Mouse (Mus musculus) bone marrow, adult 2 months (tissue): ENCODE data around the gene Snapc2.

ENCODE experiments used
- CTCF ChIP-seq: fragments of 200-500 bp; IDR thresholded peaks from 2 replicates; pipeline ENCODE4 v1.5.1; 2011; ENCODE audit warnings: low read length, control low read depth; ENCODE audit not compliant: control insufficient read depth, insufficient read depth
- POLR2A ChIP-seq: fragments of 200-500 bp; IDR thresholded peaks from 2 replicates; pipeline ENCODE4 v1.6.1; 2011; ENCODE audit warnings: low read depth, mild to moderate bottlenecking, control low read depth, low read length, borderline replicate concordance; ENCODE audit not compliant: control insufficient read depth

DNA sequence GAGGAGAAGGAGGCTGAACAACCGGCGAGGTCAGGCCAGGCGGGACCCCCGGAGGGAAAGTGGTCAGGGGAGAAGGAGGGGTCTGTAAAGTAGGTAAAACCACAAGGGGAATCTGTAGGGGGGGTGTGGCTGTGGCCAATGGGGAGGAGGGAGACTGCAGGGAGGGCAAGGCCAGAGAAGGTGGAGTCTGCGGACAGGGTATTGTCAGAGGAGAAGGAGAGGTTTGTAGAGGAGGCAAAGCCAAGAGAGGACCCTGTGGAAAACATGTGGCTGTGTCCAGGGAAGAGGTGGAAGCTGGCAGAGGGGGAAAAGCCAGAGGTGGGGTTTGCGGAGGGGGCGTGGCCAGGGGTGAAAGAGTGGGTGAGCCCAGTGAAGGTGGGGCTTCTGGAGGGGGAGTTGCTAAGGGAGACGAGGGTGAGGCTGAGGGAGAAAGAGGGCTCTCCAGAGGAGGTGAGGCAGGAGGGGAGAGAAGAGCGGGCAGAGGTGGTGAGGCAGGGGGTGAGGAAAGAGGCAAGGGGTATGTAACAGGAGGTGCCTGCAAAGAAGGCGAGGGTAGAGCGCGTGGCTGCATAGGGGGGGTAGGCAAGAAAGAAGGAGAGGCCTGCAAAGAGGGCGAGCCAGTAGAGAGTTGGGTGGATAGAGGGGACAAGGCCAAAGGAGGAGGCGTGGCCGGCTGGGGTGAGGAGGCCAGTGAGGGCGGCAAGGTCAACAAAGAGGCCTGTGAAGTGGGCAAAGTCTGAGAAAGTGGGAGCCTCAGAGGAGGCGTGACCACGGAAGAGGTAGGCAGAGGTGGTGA, 39.5 kb upstream of the Snapc2 start:
- TF ChIP-seq CTCF (no peak), POLR2A (no peak)
